Comparison of ENCODE assay signal across 33 mouse cellular contexts in the genomic region with DNA sequence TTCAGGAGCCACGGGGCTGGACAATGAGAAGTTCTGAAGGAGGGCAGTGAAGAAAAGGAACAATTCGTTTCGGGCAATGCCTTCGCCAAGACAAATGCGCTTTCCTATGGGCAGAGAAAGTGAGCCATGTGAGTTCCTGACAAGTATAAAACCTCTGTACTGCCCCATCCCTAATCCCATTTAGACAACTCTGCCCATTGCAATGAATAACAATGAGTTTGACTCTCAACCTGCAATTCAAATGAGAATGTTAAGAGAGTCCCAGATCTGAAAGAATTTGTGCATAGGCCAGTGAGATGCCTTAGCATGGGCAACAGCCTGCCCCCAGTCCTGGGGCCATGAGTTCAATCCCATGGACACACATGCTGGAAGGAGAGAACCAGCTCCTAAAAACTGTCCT. TPM values are rescaled to one million over a fixed set of nuclear protein-coding genes. Genes with fewer than 3 reads are reported as not detected.
"Had no signal": no experiment of that assay in that cellular context is flagged by ENCODE, and none has a peak within 500 bp of the region (broad histone marks: within the 10 kb centered on the region; RNA-seq: fewer than 3 reads in every experiment).

No protein-coding gene starts in this region.

- H3K4me2 ChIP-seq: embryonic facial prominence, embryonic 12.5 days; embryonic facial prominence, embryonic 13.5 days; embryonic facial prominence, embryonic 15.5 days; forebrain, embryonic 12.5 days; forebrain, embryonic 13.5 days; forebrain, embryonic 15.5 days had no signal

- H3K36me3 ChIP-seq: embryonic facial prominence, embryonic 10.5 days; embryonic facial prominence, embryonic 12.5 days; embryonic facial prominence, embryonic 13.5 days; embryonic facial prominence, embryonic 15.5 days; forebrain, embryonic 10.5 days; forebrain, embryonic 12.5 days; forebrain, embryonic 15.5 days; heart, embryonic 10.5 days had no signal

- H3K9ac ChIP-seq: embryonic facial prominence, embryonic 12.5 days; embryonic facial prominence, embryonic 13.5 days; embryonic facial prominence, embryonic 15.5 days; forebrain, embryonic 12.5 days; forebrain, embryonic 13.5 days; forebrain, embryonic 15.5 days; forebrain, postnatal 0 days had no signal

- DNase-seq: cerebellum, adult 9-11 months; cerebellum, postnatal 10 days; cerebellum, postnatal 14 days; cerebellum, postnatal 25 days; cerebellum, postnatal 36 days; embryo, embryonic 11 days; forebrain, postnatal 0 days; gastrocnemius, adult 2 months; gastrocnemius, postnatal 10 days; gastrocnemius, postnatal 14 days; gastrocnemius, postnatal 25 days; gastrocnemius, postnatal 36 days; heart, adult 11 months; heart, adult 18-20 months; heart, adult 2 months had no signal

- H3K9me3 ChIP-seq: embryonic facial prominence, embryonic 15.5 days; heart, embryonic 10.5 days had no signal

- ATAC-seq: forebrain, embryonic 13.5 days; forebrain, embryonic 14.5 days; forebrain, embryonic 15.5 days; forebrain, embryonic 16.5 days; forebrain, postnatal 0 days had no signal

- H3K4me1 ChIP-seq: embryonic facial prominence, embryonic 10.5 days; embryonic facial prominence, embryonic 12.5 days; embryonic facial prominence, embryonic 13.5 days; embryonic facial prominence, embryonic 15.5 days; forebrain, embryonic 10.5 days; forebrain, embryonic 12.5 days; forebrain, embryonic 13.5 days; forebrain, embryonic 15.5 days; heart, embryonic 10.5 days had no signal

- H3K27ac ChIP-seq: embryonic facial prominence, embryonic 10.5 days; embryonic facial prominence, embryonic 12.5 days; embryonic facial prominence, embryonic 13.5 days; embryonic facial prominence, embryonic 15.5 days; forebrain, embryonic 10.5 days; forebrain, embryonic 12.5 days; forebrain, embryonic 13.5 days; forebrain, embryonic 15.5 days; gastrocnemius, adult 2 months; heart, adult 2 months; heart, embryonic 10.5 days had no signal

- H3K27me3 ChIP-seq: embryonic facial prominence, embryonic 12.5 days; embryonic facial prominence, embryonic 13.5 days; embryonic facial prominence, embryonic 15.5 days; forebrain, embryonic 12.5 days; forebrain, embryonic 13.5 days; forebrain, embryonic 15.5 days had no signal

- H3K4me3 ChIP-seq: embryonic facial prominence, embryonic 10.5 days; embryonic facial prominence, embryonic 12.5 days; embryonic facial prominence, embryonic 13.5 days; embryonic facial prominence, embryonic 15.5 days; erythroblast, embryonic 14.5 days; forebrain, embryonic 10.5 days; forebrain, embryonic 12.5 days; forebrain, embryonic 13.5 days; forebrain, embryonic 15.5 days; gastrocnemius, adult 2 months; heart, adult 2 months; heart, embryonic 10.5 days had no signal

RNA-seq across cellular contexts. Expression of a gene that starts 20.2 kb away (rescaled TPM):
- polyA plus RNA-seq: cortical plate, adult 2 months; embryonic facial prominence, embryonic 10.5 days; embryonic facial prominence, embryonic 11.5 days; embryonic facial prominence, embryonic 12.5 days; embryonic facial prominence, embryonic 13.5 days; embryonic facial prominence, embryonic 14.5 days; embryonic facial prominence, embryonic 15.5 days; erythroblast, embryonic 14.5 days; forebrain, embryonic 10.5 days; forebrain, embryonic 11.5 days; forebrain, embryonic 12.5 days; forebrain, embryonic 13.5 days; forebrain, embryonic 14.5 days; forebrain, embryonic 15.5 days; forebrain, embryonic 16.5 days; forebrain, postnatal 0 days; frontal cortex, adult 2 months; heart, adult 2 months; heart, embryonic 10.5 days had no signal

RNA-seq across cellular contexts. Expression of a gene that starts 47.7 kb away (rescaled TPM):
- polyA plus RNA-seq: cortical plate, adult 2 months; embryonic facial prominence, embryonic 10.5 days; embryonic facial prominence, embryonic 11.5 days; embryonic facial prominence, embryonic 12.5 days; embryonic facial prominence, embryonic 13.5 days; embryonic facial prominence, embryonic 15.5 days; forebrain, embryonic 10.5 days; forebrain, embryonic 11.5 days; forebrain, embryonic 12.5 days; forebrain, embryonic 13.5 days; forebrain, embryonic 14.5 days; forebrain, embryonic 15.5 days; forebrain, embryonic 16.5 days; forebrain, postnatal 0 days; frontal cortex, adult 2 months; gonadal fat pad, adult 2 months; heart, adult 2 months; heart, embryonic 10.5 days had no signal
